Mouse (Mus musculus): Measurements from ENCODE around the gene Epn2. TPM values are rescaled to one million over a fixed set of nuclear protein-coding genes. Genes with fewer than 3 reads are reported as not detected.

Gene Epn2
- total RNA-seq, 2 experiments from 2014 or later, result 16.2 to 25.9 TPM

GRCm38 (mm10) chr11:61545586-61545985 lies 33.9 kb downstream of the Epn2 start:
- DNase-seq (ENCODE audit: low spot score in 2 of 2), result no peak

GRCm38 (mm10) chr11:61541106-61541505 lies 38.4 kb downstream of the Epn2 start:
- DNase-seq (ENCODE audit: low spot score in 2 of 2), result no peak

- no peak for DNase-seq (ENCODE audit: low spot score in 2 of 2)
Measured at GRCm38 (mm10) chr11:61540642-61541041, 38.8 kb downstream of the Epn2 start.

- DNase-seq (ENCODE audit: low spot score in 2 of 2), result no peak
Measured at GRCm38 (mm10) chr11:61537362-61537761, 42.1 kb downstream of the Epn2 start.

- DNase-seq (ENCODE audit: low spot score in 2 of 2), result no peak
Measured at GRCm38 (mm10) chr11:61536952-61537351, 42.5 kb downstream of the Epn2 start.

DNA sequence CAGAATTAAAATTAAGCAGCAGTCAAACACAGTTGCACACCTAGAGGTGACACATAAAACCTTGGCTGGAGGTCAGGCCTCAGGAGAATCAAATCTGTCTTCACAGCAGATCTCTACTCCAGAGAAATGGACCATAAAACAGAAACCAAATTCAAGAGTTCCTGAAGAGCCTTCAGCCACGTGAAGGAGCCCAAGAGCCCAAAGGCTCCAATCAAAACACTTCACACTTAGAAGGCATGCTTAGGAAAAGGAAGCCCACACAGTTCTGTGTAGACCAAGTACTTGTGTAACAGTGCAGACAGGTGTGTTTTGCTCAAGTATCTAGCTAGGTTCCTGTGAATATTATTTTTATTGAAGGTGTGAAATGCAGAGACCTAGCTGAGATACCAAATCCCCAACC lies 44.0 kb downstream of the Epn2 start:
- DNase-seq (ENCODE audit: low spot score in 2 of 2), result no peak

DNA sequence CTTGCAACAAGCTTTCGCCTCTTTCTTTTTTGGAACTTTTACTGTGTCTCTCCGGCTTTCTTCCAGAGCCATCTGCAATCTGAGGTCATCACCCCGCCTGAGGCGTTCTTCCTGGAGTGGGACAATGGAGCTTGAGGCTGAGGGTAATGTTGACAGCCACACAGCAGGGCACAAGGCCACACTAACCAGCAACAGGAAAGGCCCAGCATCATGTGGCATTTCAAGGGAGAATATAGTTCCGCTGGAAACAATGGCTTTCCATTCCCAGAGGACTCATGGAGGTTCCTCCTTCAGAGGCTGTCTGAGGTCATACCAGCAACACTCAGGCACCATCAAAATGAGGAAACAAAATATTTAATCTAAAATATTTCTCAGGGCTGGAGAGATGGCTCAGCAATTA lies 45.9 kb downstream of the Epn2 start:
- no peak for DNase-seq (ENCODE audit: low spot score in 2 of 2)

DNA sequence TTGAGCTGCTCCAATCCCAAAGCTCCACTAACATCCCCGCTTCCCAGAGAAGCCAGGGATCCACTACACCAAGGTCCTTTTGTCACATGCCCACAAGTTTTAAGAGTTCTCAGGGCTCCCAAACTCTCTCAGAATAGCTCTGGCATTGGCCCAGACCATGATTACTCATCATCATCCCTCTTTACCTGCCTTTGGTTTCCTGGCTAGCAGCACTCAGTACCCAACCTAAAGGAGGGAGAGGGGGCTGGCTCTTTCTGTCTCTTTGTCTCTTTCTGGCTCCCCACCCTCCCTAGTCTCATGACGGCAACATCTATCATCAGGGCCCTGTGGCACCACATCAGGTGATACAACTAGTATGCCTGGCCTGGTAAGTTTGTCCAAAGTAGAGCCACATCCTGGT lies 46.7 kb downstream of the Epn2 start:
- no peak for DNase-seq (ENCODE audit: low spot score in 2 of 2)

DNA sequence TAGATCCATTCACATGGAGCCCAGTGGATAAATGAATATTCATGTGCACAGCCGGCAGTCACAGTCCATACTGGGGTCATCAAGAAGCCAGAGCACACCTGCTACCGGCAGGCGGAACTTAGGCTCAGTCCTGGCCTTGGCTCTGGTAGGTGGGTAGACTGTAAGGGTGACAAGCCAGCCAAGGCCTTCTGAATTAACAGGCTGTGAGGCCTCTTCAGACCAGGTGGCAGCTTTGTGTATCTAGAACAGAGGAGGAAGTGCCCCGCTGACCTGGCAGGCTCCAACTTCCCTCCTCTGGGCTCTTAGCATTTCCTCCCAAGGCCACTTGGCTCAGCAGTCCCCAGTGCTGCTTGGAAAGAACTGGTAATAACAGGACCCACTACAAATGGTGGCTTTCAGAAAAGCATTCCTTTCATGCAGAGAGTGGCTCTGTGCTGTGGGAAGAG lies 50.2 kb downstream of the Epn2 start:
- DNase-seq (ENCODE audit: low spot score in 2 of 2), result no peak

- DNase-seq (ENCODE audit: low spot score in 2 of 2), result peak in 1 of 2 experiments; percentile 24
Measured at GRCm38 (mm10) chr11:61526872-61527271, 52.6 kb downstream of the Epn2 start.

GRCm38 (mm10) chr11:61519484-61520107 lies 59.9 kb downstream of the Epn2 start:
- DNase-seq (ENCODE audit: low spot score in 2 of 2), result no peak

DNA sequence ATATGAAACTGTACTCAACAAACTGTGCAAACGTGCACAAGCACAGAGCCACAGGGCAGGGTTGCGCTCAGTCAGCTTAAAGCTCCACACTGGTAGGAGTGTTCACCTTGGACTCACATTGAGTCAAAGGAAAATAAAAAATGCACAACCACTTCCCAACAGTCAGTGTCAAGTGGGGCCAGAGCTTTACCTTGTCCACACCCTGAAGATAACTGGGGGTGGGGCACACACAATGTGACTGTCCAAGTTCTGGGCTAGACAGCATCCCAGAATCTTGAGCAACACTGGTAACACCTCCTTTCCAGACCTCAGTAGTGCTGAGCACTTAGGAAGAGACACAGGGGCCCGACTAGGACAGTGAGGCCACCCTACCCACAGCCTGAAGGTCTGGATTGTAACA lies 60.6 kb downstream of the Epn2 start:
- DNase-seq (ENCODE audit: low spot score in 2 of 2), result no peak

GRCm38 (mm10) chr11:61517971-61518370 lies 61.5 kb downstream of the Epn2 start:
- DNase-seq (ENCODE audit: low spot score in 2 of 2), result no peak

GRCm38 (mm10) chr11:61514953-61515352 lies 64.5 kb downstream of the Epn2 start:
- DNase-seq (ENCODE audit: low spot score in 2 of 2), result no peak

- DNase-seq (ENCODE audit: low spot score in 2 of 2), result peak; percentile 94 to 96
Measured at GRCm38 (mm10) chr11:61504713-61505257, 74.7 kb downstream of the Epn2 start, which contains the start of gene B9d1. B9d1 (plus strand) TSS chr11:61505144.

- no peak for DNase-seq (ENCODE audit: low spot score in 2 of 2)
Measured at GRCm38 (mm10) chr11:61503933-61504332, 75.6 kb downstream of the Epn2 start.

DNA sequence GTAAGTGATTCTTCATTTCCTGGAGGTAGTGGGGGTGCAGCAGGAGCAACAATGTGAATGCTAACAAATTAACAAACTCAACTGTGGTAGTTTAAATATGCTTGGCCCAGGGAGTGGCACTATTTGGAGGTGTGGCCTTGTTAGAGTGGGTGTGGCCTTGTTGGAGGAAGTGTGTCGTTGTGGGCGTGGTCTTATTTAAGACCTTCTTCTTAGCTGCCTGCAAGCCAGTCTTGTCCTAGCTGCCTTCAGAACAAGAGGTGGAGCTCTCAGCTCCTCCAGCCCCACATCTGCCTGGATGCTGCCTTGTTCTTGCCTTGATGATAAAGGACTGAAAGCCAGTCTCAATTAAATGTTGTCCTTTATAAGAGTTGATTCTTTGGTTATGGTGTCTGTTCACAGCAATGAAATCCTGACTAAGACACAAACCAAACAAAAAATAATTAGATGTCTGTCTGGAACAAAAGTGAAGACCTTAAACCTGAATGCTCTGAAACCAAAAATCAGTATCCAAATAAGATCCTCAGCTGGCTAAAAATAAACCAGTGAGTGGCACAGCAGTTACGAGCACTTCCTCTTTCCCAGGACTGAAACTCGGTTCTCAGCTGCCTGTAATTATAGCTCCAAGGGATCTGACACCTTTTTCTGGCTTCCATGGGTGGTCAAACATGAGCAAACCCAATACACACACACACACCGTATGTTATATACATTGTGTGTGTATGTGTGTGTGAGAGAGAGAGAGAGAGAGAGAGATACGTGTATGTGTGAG lies 80.6 kb downstream of the Epn2 start:
- no peak for DNase-seq (ENCODE audit: low spot score in 2 of 2)

DNA sequence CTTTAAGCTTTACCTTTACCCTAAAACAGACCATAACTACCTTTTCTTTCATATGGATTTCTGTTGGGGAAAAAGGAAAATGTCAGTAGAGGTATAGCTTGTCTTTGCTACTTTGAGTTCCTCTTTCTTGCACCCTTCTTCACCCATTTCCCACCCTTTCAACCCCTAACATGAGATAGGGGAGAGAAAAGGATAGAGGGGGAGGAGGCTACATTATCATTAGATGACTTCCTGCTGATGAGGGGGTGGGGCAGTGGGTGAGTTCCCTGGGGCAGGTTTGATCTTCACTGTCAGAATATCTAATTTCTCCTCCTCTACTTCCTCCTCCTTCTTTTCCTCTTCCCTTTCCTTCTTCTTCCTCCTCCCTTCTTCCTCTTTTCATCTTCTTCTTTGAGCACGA lies 82.0 kb downstream of the Epn2 start:
- DNase-seq (ENCODE audit: low spot score in 2 of 2), result no peak

DNA sequence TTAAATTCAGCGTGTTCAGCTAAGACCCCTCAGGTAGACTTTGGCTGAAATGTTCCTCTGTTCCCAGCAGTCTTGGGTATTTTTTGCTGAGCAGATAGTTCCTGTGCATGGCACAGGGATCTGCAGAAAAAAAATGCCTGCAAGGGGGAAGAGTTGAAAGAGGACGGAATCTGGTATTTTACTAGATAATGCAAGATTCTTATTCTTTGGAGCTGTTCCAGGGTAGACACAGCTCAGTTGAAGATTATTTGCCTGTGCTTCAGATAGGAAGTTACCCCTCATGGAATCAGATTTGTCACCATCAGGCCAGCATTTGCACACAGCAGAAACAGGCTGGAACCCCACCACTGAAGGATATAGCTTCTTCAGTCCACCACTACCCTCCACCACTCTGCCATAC lies 84.0 kb downstream of the Epn2 start:
- DNase-seq (ENCODE audit: low spot score in 2 of 2), result no peak

DNA sequence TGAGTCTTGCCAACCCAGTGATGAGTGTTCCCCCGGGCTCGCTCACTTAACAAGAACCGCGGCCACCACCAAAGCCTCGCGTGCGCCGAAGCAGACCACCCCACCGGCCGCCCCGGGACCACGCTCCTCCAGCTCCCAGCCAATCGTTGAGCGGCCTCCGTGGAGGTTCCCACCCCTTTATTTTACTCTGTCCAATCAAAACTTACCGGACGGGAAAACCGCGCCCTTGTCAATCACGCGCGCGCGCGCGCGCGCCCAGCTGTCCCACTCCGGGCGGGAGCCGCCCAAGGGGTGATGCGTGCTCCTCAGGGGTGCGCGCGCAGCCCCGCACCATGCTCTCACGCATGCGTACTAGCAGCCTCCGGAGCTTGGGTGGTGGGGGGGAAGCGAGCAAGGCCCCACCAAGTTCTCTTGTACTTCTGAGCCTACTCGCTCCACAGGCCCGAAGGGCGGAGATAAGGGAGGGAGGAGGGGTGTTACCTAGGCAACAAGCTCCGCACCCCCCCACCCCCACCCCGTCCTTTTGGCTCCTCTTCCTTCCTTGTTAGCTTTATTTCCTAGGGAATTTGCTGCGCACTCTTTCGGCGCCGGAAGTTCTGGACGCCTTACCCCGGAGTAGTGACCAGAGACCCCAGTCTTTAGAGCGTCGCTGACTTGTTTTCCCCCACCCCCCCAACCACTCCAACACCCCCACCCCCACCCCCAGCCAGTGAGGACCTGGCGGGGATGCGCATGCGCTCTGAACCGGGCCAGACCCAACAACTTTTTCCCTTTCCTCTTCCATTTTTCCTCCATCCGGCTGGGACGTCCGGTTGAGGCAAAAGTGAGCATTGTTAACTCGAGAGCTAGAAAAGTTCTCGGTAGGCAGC lies 85.1 kb downstream of the Epn2 start, which contains the start of gene Mapk7:
Mapk7 (minus strand) TSS at position 278 of the 869 bp plus-strand sequence.
- DNase-seq (ENCODE audit: low spot score in 2 of 2), result peak; percentile 88 to 91

- DNase-seq (ENCODE audit: low spot score in 2 of 2), result peak; percentile 42 to 46
Measured at GRCm38 (mm10) chr11:61493525-61494128, 85.9 kb downstream of the Epn2 start.

Data from adrenal gland, adult 18-20 months (tissue).